Comparison of ENCODE assay signal across 8 mouse cellular contexts in the genomic region with DNA sequence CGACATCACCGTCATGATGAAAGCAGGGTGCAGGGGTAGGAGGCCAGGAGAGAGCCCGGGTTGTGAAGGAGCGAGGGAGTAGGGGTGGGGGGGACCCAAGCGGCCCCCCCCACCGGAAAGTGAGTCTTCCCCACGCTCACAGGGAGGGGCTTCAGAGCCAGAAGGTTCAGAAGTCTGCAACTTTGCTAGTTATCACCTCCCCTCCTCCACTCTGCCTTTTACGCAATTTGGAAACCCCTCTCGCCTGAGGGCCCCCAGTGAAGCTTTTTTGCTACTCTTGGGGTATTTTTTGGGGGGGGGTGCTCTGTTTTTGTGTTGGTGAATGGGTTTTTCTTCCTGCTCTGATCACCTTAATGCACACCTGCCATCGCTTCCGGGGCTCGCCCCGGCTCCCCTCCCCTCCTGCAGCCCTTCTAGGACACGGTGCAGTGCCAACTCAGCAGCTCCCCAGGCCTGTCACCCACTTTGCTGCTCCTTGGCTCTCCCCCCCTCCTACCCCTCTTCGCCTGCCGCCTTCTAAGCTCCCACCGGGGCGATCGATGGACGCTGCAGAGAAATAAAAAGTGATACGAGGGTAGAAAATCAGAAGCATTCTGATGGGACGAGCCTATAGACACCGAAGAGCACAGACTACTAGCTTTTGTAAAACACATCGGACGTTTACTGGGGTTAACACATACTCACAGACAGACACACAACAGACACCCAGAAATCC. TPM values are rescaled to one million over a fixed set of nuclear protein-coding genes. Genes with fewer than 3 reads are reported as not detected.
DNase-seq lines count a peak whose midpoint lies in the region; ATAC-seq and TF ChIP-seq lines count a peak whose summit lies in the region.

No protein-coding gene starts in this region.

- no peak for DNase-seq in heart, adult 11 months
- peak; percentile 15 for DNase-seq in ZHBTc4 (ENCODE audit: low read depth, low spot score)
- no peak for DNase-seq in spleen, postnatal 10 days (ENCODE audit: low spot score in 2 of 2)
- DNase-seq in adrenal gland, adult (ENCODE audit: inconsistent age in 2 of 2, low spot score in 1 of 2), result no peak
- no peak for DNase-seq in kidney, postnatal 36 days

- peak overlapping the region; percentile 54 for H3K4me3 ChIP-seq in heart, embryonic 15.5 days
- H3K4me3 ChIP-seq in embryonic fibroblast, embryonic 13.5 days (ENCODE audit: insufficient read depth, low read length), result peak overlapping the region; percentile 46
- peak overlapping the region; percentile 32 for H3K4me3 ChIP-seq in liver, embryonic 12.5 days

- H3K36me3 ChIP-seq in heart, embryonic 15.5 days, result no peaks in the 10 kb centered on the region
- no peaks in the 10 kb centered on the region for H3K36me3 ChIP-seq in liver, embryonic 12.5 days

- no peak for TF ChIP-seq CTCF in embryonic fibroblast, embryonic 13.5 days (IDR thresholded peaks at IDR 0.05; ENCODE audit: borderline replicate concordance, insufficient read depth, low read length)

- H3K27me3 ChIP-seq in heart, embryonic 15.5 days, result peaks cover 92% of the 10 kb centered on the region
- H3K27me3 ChIP-seq in liver, embryonic 12.5 days (replicated peaks), result peaks cover 82% of the 10 kb centered on the region

- 2% methylated on average over 25 of the region's 25 CpGs for WGBS in heart, embryonic 15.5 days
- 3% methylated on average over 25 of the region's 25 CpGs for WGBS in liver, embryonic 12.5 days (ENCODE audit: insufficient replicate concordance)

- H3K27ac ChIP-seq in heart, embryonic 15.5 days, result no peak overlapping the region
- no peak overlapping the region for H3K27ac ChIP-seq in embryonic fibroblast, embryonic 13.5 days (ENCODE audit: insufficient read depth, low read length)
- no peak overlapping the region for H3K27ac ChIP-seq in liver, embryonic 12.5 days

- no peak for ATAC-seq in heart, embryonic 15.5 days (replicated peaks; ENCODE audit: insufficient number of reproducible peaks, insufficient read depth, low FRiP score, low read depth)
- ATAC-seq in liver, embryonic 12.5 days, result no peak

- no peaks in the 10 kb centered on the region for H3K9me3 ChIP-seq in heart, embryonic 15.5 days (replicated peaks)
- no peaks in the 10 kb centered on the region for H3K9me3 ChIP-seq in liver, embryonic 12.5 days (replicated peaks)

- no peak for TF ChIP-seq POLR2A in embryonic fibroblast, embryonic 13.5 days (IDR thresholded peaks at IDR 0.05; ENCODE audit: low read depth, low read length)

- H3K4me2 ChIP-seq in heart, embryonic 15.5 days, result peak overlapping the region; percentile 92
- H3K4me2 ChIP-seq in liver, embryonic 12.5 days, result peak overlapping the region; percentile 57

- peaks cover 34% of the 10 kb centered on the region for H3K4me1 ChIP-seq in heart, embryonic 15.5 days (replicated peaks)
- no peaks in the 10 kb centered on the region; the same call in 1 of the 2 replicates for H3K4me1 ChIP-seq in embryonic fibroblast, embryonic 13.5 days (ENCODE audit: control insufficient read depth, insufficient read depth, low read length)
- H3K4me1 ChIP-seq in liver, embryonic 12.5 days, result peaks cover 11% of the 10 kb centered on the region; the same call in 1 of the 2 replicates

- H3K9ac ChIP-seq in heart, embryonic 15.5 days, result no peak overlapping the region
- H3K9ac ChIP-seq in liver, embryonic 12.5 days, result no peak overlapping the region

RNA-seq across cellular contexts. Expression of gene Kcna1, which starts 2.7 kb away (rescaled TPM):
- 0.18 and 0.33 TPM in 2 replicates for polyA plus RNA-seq in heart, embryonic 15.5 days (2015; fragmentation: Nextera tagmentation; extraction: Ambion mirVana)
- 0.83 TPM in 1 of 2 replicates, not detected in the other for polyA plus RNA-seq in embryonic fibroblast, embryonic 13.5 days (2011; ENCODE audit: insufficient read length, low read depth, missing spikeins)
- 0.15 and 0.22 TPM in 2 replicates for polyA plus RNA-seq in liver, embryonic 12.5 days (2016; fragmentation: Nextera tagmentation; extraction: Ambion mirVana)
